In genomic region chr17:32981361-32981760, GRCm38 (mm10) we compare ENCODE assay signal across 21 mouse cellular contexts. TPM values are rescaled to one million over a fixed set of nuclear protein-coding genes. Genes with fewer than 3 reads are reported as not detected.
A peak's percentile ranks its signal among the peaks of the same experiment; 100 is the strongest.
DNase-seq lines count a peak whose midpoint lies in the region; ATAC-seq and TF ChIP-seq lines count a peak whose summit lies in the region.
"Had no signal": no experiment of that assay in that cellular context is flagged by ENCODE, and none has a peak within 500 bp of the region (broad histone marks: within the 10 kb centered on the region; RNA-seq: fewer than 3 reads in every experiment).

No protein-coding gene starts in this region.

- no peak overlapping the region for H3K9ac ChIP-seq in forebrain, embryonic 14.5 days (ENCODE audit: low read length)
- no peak overlapping the region for H3K9ac ChIP-seq in forebrain, embryonic 16.5 days (replicated peaks; ENCODE audit: low read depth, low read length)
- H3K9ac ChIP-seq: embryonic facial prominence, embryonic 12.5 days; embryonic facial prominence, embryonic 15.5 days; forebrain, embryonic 12.5 days; forebrain, embryonic 15.5 days had no signal

- H3K27me3 ChIP-seq in forebrain, embryonic 14.5 days (replicated peaks; ENCODE audit: control insufficient read depth, insufficient read depth, low read length) = no peaks in the 10 kb centered on the region
- no peaks in the 10 kb centered on the region for H3K27me3 ChIP-seq in forebrain, embryonic 16.5 days (replicated peaks; ENCODE audit: control insufficient read depth, insufficient read depth, low read length)
- H3K27me3 ChIP-seq: embryonic facial prominence, embryonic 12.5 days; embryonic facial prominence, embryonic 15.5 days; forebrain, embryonic 12.5 days; forebrain, embryonic 15.5 days had no signal

- peaks cover 30% of the 10 kb centered on the region for H3K36me3 ChIP-seq in forebrain, embryonic 14.5 days (ENCODE audit: control insufficient read depth, insufficient read depth, low read length)
- H3K36me3 ChIP-seq in forebrain, embryonic 16.5 days (ENCODE audit: control insufficient read depth, insufficient read depth) = peaks cover 24% of the 10 kb centered on the region

- H3K4me1 ChIP-seq in forebrain, embryonic 14.5 days (ENCODE audit: control insufficient read depth, insufficient read depth, low read length) = no peaks in the 10 kb centered on the region
- H3K4me1 ChIP-seq in forebrain, embryonic 16.5 days (replicated peaks; ENCODE audit: control insufficient read depth, insufficient read depth, low read length) = no peaks in the 10 kb centered on the region
- H3K4me1 ChIP-seq: embryonic facial prominence, embryonic 12.5 days; embryonic facial prominence, embryonic 15.5 days; forebrain, embryonic 10.5 days; forebrain, embryonic 12.5 days; forebrain, embryonic 15.5 days had no signal

- no peaks in the 10 kb centered on the region for H3K9me3 ChIP-seq in forebrain, embryonic 14.5 days (replicated peaks; ENCODE audit: control insufficient read depth, low read length)
- no peaks in the 10 kb centered on the region; the same call in 1 of the 2 replicates for H3K9me3 ChIP-seq in forebrain, embryonic 16.5 days (ENCODE audit: control insufficient read depth, low read length)
- H3K9me3 ChIP-seq: embryonic facial prominence, embryonic 12.5 days; forebrain, embryonic 12.5 days; forebrain, embryonic 15.5 days had no signal

- H3K4me3 ChIP-seq in forebrain, embryonic 14.5 days (ENCODE audit: low read depth, low read length) = no peak overlapping the region
- H3K4me3 ChIP-seq in forebrain, embryonic 16.5 days (replicated peaks; ENCODE audit: low read length) = no peak overlapping the region
- H3K4me3 ChIP-seq: embryonic facial prominence, embryonic 12.5 days; embryonic facial prominence, embryonic 15.5 days; erythroblast, embryonic 14.5 days; forebrain, embryonic 10.5 days; forebrain, embryonic 12.5 days; forebrain, embryonic 15.5 days had no signal

- no peak overlapping the region for H3K4me2 ChIP-seq in forebrain, embryonic 14.5 days (ENCODE audit: low read length)
- no peak overlapping the region for H3K4me2 ChIP-seq in forebrain, embryonic 16.5 days (ENCODE audit: low read length)
- H3K4me2 ChIP-seq: embryonic facial prominence, embryonic 12.5 days; embryonic facial prominence, embryonic 15.5 days; forebrain, embryonic 12.5 days; forebrain, embryonic 15.5 days had no signal

- no peak overlapping the region for H3K27ac ChIP-seq in forebrain, embryonic 14.5 days (ENCODE audit: low read depth, low read length)
- no peak overlapping the region for H3K27ac ChIP-seq in forebrain, embryonic 16.5 days (ENCODE audit: low read length)
- H3K27ac ChIP-seq: embryonic facial prominence, embryonic 12.5 days; embryonic facial prominence, embryonic 15.5 days; forebrain, embryonic 10.5 days; forebrain, embryonic 12.5 days; forebrain, embryonic 15.5 days had no signal

- no peak for ATAC-seq in forebrain, embryonic 14.5 days
- ATAC-seq in forebrain, embryonic 16.5 days = no peak
- ATAC-seq: forebrain, embryonic 15.5 days had no signal

- peak; percentile 9 for DNase-seq in forebrain, embryonic 14.5 days (ENCODE audit: low spot score)
- peak; percentile 7 for DNase-seq in brain, adult 2 months (ENCODE audit: low read depth, low spot score)
- peak; percentile 11 for DNase-seq in brain, embryonic 14.5 days (ENCODE audit: low read depth)
- no peak for DNase-seq in kidney, postnatal 10 days
- DNase-seq: adrenal gland, adult 2 months; adrenal gland, postnatal 10 days; adrenal gland, postnatal 25 days; cerebellum, adult 11 months; cerebellum, adult 18-20 months; cerebellum, adult 8-10 months; cerebellum, adult 9-11 months; cerebellum, postnatal 14 days; cerebellum, postnatal 36 days; embryo, embryonic 11 days had no signal

- WGBS in forebrain, embryonic 14.5 days = 92% methylated on average over 4 of the region's 4 CpGs
- WGBS in forebrain, embryonic 16.5 days = 84% methylated on average over 4 of the region's 4 CpGs

- no peak for TF ChIP-seq POLR2A in brain, embryonic 14.5 days (IDR thresholded peaks at IDR 0.05; ENCODE audit: borderline replicate concordance, extremely low read depth, insufficient read depth, insufficient read length, poor library complexity, severe bottlenecking)

- TF ChIP-seq CTCF in brain, embryonic 14.5 days (IDR thresholded peaks at IDR 0.05; ENCODE audit: borderline replicate concordance, extremely low read depth, insufficient read depth, insufficient read length) = no peak

RNA-seq across cellular contexts. Expression of gene Zfp952, which starts 11.6 kb away (rescaled TPM):
- polyA plus RNA-seq in forebrain, embryonic 14.5 days (2014; fragmentation: Nextera tagmentation; extraction: Ambion mirVana) = 17.5 and 20.0 TPM in 2 replicates
- polyA plus RNA-seq in forebrain, embryonic 16.5 days (2015; fragmentation: Nextera tagmentation; extraction: Ambion mirVana) = 22.1 and 22.6 TPM in 2 replicates
- 12.6 and 14.6 TPM in 2 replicates for polyA plus RNA-seq in brain, embryonic 14.5 days (2012; rRNA removed)

RNA-seq across cellular contexts. Expression of gene Zfp472, which starts 15.7 kb away (rescaled TPM):
- 12.1 and 12.7 TPM in 2 replicates for polyA plus RNA-seq in forebrain, embryonic 14.5 days (2014; fragmentation: Nextera tagmentation; extraction: Ambion mirVana)
- polyA plus RNA-seq in forebrain, embryonic 16.5 days (2015; fragmentation: Nextera tagmentation; extraction: Ambion mirVana) = 10.0 and 10.4 TPM in 2 replicates
- 4.5 and 4.6 TPM in 2 replicates for polyA plus RNA-seq in brain, embryonic 14.5 days (2012; rRNA removed)

RNA-seq across cellular contexts. Expression of gene Cyp4f13, which starts 34.2 kb away (rescaled TPM):
- 3.6 and 4.5 TPM in 2 replicates for polyA plus RNA-seq in forebrain, embryonic 14.5 days (2014; fragmentation: Nextera tagmentation; extraction: Ambion mirVana)
- polyA plus RNA-seq in forebrain, embryonic 16.5 days (2015; fragmentation: Nextera tagmentation; extraction: Ambion mirVana) = 8.0 and 8.4 TPM in 2 replicates
- 12.3 and 13.0 TPM in 2 replicates for polyA plus RNA-seq in brain, embryonic 14.5 days (2012; rRNA removed)

RNA-seq across cellular contexts. Expression of gene Zfp763, which starts 51.8 kb away (rescaled TPM):
- polyA plus RNA-seq in forebrain, embryonic 14.5 days (2014; fragmentation: Nextera tagmentation; extraction: Ambion mirVana) = 25.5 and 29.9 TPM in 2 replicates
- 32.1 and 34.6 TPM in 2 replicates for polyA plus RNA-seq in forebrain, embryonic 16.5 days (2015; fragmentation: Nextera tagmentation; extraction: Ambion mirVana)
- 11.5 and 16.0 TPM in 2 replicates for polyA plus RNA-seq in brain, embryonic 14.5 days (2012; rRNA removed)
- polyA plus RNA-seq: erythroblast, embryonic 14.5 days had no signal
